Mouse (Mus musculus) right cerebral cortex, postnatal 25 days (tissue): Measurements from ENCODE around the gene Cldn7.

Experiments used
- DNase-seq: peaks from one replicate; pipeline ENCODE4 v3.0.0; 2022

Gene Cldn7

DNA sequence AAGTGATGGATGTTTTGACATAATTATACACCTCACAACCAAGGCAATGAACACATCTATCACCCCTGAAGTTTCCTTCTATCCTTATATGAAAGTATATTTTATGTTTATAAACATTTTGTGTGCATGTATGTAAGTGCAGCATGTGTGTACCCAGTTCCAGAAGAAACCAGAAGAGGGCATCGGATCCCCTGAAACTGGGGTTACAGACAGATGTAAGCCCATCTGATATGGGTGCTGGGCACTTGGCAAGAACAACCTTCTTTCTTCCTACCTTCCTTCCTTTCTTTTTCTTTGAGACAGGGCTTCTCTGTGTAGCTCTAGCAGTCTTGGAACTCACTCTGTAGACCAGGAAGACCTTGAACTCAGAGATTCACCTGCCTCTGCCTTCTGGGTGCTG lies 8.4 kb upstream of the Cldn7 start:
- no peak for DNase-seq

GRCm38 (mm10) chr11:69960616-69961015 lies 4.0 kb upstream of the Cldn7 start:
- no peak for DNase-seq

GRCm38 (mm10) chr11:69961841-69962240 lies 2.7 kb upstream of the Cldn7 start:
- no peak for DNase-seq

GRCm38 (mm10) chr11:69965271-69966005 lies 859 bp downstream of the Cldn7 start:
- no peak for DNase-seq

- no peak for DNase-seq
Observed at GRCm38 (mm10) chr11:69966006-69966859, 1.7 kb downstream of the Cldn7 start.

- DNase-seq: no peak
Observed at GRCm38 (mm10) chr11:69966860-69967517, 2.4 kb downstream of the Cldn7 start.

GRCm38 (mm10) chr11:69968793-69969192 lies 4.2 kb downstream of the Cldn7 start:
- no peak for DNase-seq

GRCm38 (mm10) chr11:69970222-69970621 lies 5.6 kb downstream of the Cldn7 start:
- DNase-seq: no peak

- DNase-seq: no peak
Observed at GRCm38 (mm10) chr11:69970775-69971174, 6.2 kb downstream of the Cldn7 start.

GRCm38 (mm10) chr11:69974907-69975306 lies 10.3 kb downstream of the Cldn7 start:
- no peak for DNase-seq

DNA sequence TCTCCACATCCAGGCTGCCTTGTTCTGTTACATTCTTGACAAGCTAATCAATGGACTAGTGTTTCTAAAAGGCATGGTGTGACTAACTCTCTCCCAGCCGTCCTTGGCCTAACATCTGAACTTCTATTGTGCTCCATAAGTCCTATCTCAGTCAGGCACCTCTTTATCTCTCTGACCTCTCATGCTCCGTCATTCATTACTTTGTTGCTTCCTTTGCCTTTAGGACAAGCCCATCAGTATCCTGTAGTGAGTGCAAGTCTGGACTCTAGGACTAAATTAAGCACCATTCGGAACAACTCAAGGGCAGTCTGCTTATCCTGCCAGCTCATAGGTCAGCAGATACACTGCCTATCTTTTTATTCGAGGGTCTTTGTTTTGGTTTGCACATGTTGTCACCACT lies 11.7 kb downstream of the Cldn7 start:
- no peak for DNase-seq

GRCm38 (mm10) chr11:69979827-69980195 lies 15.2 kb downstream of the Cldn7 start:
- DNase-seq: no peak

DNA sequence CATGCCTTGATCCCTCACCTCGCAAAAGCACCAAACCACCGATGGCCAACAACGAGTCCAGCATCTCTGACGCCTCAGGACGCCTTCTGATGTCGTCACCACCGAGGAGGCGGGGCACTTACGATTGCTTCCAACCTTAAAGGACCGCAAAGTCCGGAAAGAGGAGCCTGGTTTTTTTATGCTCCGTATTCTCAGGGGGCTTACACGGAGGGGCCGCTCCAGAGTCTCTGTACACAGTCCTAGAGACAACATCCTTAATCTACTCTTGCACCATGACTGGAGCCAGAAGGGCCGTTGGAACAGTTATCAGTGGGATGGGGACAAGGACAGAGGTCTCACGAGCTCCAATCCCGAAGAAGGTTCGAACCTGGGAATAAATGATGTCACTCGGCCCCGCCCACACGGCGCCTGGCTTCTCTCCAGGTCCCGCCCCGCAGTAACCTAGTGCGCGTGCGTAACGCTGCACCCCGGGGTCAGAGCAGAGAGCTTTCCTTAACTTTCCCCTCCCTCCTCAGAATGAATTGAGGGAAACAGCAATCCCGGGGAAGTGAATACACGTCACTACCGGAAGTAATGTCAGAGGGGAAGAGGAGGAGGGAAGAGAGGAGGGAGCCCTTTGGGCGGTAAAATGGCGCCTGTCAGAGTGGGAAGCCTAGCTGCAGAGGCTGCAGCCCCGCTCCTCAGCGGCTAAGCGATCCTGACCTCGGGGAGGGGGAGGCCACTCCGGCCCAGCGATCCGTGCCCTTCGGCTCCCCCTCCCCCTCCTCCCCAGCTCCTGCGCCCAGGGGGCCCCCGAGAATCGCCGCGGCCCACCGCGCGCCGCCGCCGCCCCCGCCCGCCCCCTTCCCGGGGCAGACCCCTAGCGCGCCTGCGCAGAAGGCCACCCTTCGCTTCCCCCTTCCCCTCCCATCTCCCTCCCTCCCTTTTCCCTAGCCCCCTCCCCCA lies 15.9 kb downstream of the Cldn7 start:
- peak; percentile 98 for DNase-seq

DNA sequence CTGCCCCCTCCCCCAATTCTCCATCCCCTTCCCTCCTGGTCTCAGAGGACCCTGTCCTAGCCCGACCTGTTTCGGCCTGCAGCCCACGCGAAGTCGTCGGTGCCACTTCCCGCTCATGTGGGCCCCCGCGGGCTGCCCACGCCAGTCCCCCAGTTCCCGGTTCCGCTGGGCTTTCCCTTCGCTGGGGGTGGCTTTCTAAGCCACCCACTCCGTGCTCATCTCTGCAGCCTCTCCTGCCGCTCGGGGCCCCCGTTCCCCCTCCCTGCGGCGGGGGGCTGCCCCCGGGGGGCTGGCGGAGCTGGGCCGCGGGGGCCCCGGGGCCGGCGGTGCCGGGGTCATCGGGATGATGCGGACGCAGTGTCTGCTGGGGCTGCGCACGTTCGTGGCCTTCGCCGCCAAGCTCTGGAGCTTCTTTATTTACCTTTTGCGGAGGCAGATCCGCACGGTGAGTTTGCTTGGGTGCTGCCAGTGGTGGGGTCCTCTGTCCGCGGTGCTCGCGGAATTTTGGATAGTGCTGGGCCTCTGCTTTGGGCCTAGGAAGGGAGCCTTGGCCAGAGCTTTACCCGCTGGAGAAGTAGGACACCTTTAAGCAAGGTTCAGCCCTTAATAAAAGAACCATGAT lies 16.7 kb downstream of the Cldn7 start, which contains the start of gene Ctdnep1:
Gene Ctdnep1 (plus strand): TSS at position 16 of the 622 bp plus-strand sequence.
- peak; percentile 46 for DNase-seq

GRCm38 (mm10) chr11:69982225-69982624 lies 17.6 kb downstream of the Cldn7 start, which contains the start of gene Elp5:
TSS of gene Elp5 (minus strand) at chr11:69982517.
- no peak for DNase-seq

DNA sequence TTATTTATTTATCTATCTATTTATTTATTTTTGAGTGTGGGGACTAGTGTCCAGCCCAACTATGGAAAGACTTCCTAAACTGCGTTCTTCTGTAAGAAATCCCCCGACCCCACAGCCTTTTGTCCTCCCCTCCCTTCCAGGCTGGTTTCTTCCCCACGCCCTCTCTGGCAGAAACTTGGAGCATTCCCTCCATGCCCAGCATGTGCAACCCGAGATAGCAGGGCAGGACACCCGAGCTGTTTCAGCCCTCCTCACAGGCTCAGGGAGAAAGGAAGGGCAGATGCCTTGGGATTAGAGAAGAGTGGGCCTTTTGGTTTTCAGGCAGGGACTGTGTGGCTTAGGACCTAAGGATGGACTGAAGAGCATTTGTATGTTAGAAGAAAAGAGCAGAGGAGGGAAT lies 18.3 kb downstream of the Cldn7 start:
- DNase-seq: no peak

DNA sequence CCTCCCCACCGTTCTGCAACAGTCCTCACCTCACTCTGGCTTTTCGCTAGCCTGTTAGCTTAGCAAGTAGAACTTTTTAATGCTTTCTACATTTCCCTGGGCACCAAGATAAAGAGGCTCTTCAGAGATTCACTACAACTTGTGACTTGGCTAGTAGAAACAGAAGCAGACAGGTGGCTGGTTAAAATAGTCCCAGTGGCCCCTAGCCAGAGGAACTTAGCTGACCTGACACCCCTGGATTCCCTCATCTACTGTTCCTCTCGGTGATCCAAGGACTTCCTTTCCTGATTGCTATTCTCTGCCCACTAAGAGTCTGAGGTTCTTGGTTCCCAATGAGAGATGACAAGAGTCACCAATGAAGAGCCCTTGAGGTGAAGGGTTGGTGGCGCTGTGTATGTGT lies 18.8 kb downstream of the Cldn7 start:
- DNase-seq: no peak

GRCm38 (mm10) chr11:69984431-69984830 lies 19.9 kb downstream of the Cldn7 start:
- DNase-seq: no peak

GRCm38 (mm10) chr11:69989949-69990348 lies 25.4 kb downstream of the Cldn7 start:
- DNase-seq: no peak

DNA sequence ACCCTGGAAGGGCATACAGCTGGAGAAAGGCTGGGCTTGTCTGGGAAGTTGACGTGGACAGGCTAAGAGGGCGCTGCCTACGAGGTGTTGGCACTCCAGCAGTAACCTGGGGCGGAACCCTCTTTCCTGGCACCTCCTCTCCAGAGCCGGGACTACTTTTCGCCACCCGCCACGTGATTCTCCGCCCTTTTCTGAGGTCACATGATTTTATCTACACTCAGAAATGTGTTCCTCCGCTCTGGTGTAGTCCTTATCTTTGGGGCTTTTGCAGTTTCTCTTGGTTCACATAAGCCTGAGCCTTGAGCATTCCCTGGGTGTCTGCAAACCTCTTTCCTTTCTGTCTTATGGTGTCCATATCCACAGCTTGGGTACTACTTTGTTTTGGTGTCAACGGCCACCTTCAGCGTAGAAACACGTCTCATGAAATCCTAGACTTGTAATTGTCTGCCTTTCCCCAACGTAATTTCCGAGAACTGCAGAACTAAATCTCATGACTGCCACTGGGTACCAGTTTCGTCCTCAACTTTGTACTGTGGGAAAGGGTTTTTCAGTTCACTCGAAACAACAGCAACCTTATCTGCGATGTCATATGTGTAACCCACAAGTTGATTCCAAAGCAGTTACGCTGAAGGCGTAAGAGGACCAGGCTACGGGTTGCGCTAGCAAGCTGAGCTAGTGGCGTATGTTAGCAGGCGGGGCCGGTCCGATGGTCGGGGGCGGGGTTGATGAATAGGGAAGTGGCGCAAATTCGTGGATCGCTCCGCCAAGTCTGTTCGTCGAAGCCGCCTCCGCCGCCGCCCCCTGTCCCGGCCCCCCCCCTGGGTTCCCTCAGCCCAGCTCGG lies 26.5 kb downstream of the Cldn7 start, which contains the start of gene Gabarap:
Gene Gabarap (plus strand): TSS at position 294 of the 842 bp plus-strand sequence.
- DNase-seq: peak; percentile 95

DNA sequence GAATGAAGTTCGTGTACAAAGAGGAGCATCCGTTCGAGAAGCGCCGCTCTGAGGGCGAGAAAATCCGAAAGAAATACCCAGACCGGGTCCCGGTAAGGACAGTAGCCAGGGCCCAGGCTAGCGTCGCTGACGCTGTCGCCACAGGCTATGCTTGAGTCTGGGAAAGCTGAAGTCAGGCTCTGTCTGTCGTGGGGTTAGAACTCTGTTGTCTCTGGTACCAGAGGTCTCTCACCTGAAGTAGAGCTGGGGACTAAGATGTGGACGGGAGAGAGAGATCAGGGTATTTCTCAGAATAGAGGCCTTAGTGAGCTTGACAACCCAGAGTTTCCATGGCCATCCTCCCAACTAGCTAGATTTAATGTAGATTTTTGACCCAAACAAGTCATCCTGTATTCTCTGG lies 27.1 kb downstream of the Cldn7 start:
- no peak for DNase-seq
